Mouse (Mus musculus) myocyte (in vitro differentiated cells): ENCODE data around the gene Nr4a2.

Experiments
- CEBPB ChIP-seq: IDR thresholded peaks from 2 replicates; pipeline ENCODE4 v1.6.1; 2011; ENCODE audit warnings: mild to moderate bottlenecking, moderate library complexity; ENCODE audit not compliant: poor library complexity, insufficient read depth, severe bottlenecking
- MYOD1 ChIP-seq, 3 experiments: IDR thresholded peaks; one replicate each; pipeline ENCODE4 v1.6.1; 2011; ENCODE audit warnings: control low read depth in 2 of 3, low read depth in 2 of 3, mild to moderate bottlenecking in 2 of 3, moderate library complexity in 1 of 3; ENCODE audit not compliant: insufficient read length in 2 of 3, control insufficient read depth in 1 of 3
- POLR2A ChIP-seq: IDR thresholded peaks from one replicate; pipeline ENCODE4 v1.6.1; 2011; ENCODE audit warnings: low read depth, mild to moderate bottlenecking, control low read depth, moderate library complexity; ENCODE audit not compliant: insufficient read length
- REST ChIP-seq: IDR thresholded peaks from one replicate; pipeline ENCODE4 v1.6.1; 2011; ENCODE audit warnings: mild to moderate bottlenecking, control low read depth, moderate library complexity; ENCODE audit not compliant: insufficient read depth, insufficient read length
- TCF12 ChIP-seq: IDR thresholded peaks from one replicate; pipeline ENCODE4 v1.6.1; 2011; ENCODE audit warnings: mild to moderate bottlenecking, control low read depth; ENCODE audit not compliant: poor library complexity, insufficient read depth, severe bottlenecking
- USF1 ChIP-seq: IDR thresholded peaks from one replicate; pipeline ENCODE4 v1.6.1; 2011; ENCODE audit warnings: low read depth, mild to moderate bottlenecking, control low read depth, moderate library complexity

DNA sequence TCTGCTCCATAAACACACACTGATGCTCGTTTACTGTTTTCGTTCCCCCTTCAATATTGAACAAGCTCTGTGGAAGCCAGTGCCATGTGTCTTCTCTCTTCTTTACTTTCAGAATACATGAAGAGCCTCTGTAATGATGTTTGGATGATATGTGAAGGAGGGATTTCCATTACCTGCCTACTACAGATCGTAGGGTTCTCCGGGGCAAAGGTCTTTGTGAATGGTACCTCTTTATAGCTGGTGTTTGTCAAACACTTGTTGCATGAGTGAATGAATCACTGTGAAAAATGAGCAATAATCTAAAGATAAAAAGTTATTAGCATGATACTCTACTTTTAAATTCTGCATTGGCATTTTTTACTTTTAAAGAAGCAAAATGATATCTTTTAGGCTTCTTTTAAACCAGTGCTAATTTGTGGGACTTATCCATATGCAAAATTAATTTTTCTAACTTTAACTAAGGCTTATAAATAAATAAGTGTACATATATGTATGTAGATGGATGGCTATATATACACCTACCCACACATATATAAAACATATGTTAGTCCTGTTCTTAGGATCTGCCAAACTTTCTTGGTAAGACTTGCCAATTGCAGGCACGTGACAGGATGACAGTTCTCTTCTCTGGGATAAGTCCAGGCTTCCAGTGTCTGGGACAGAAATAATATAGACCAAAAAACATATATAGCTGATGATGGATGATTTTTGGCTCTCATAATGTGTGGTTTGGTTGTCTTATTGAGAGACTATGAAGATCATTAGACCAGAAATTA lies 22.0 kb upstream of the Nr4a2 start:
- no peak for TF ChIP-seq POLR2A
- no peak for TF ChIP-seq MYOD1 (IDR thresholded peaks at IDR 0.05; ENCODE audit: control insufficient read depth in 1 of 3, insufficient read length in 2 of 3, low read depth in 2 of 3)
- TF ChIP-seq TCF12, result no peak
- no peak for TF ChIP-seq USF1
- TF ChIP-seq REST, result no peak
- no peak for TF ChIP-seq CEBPB
